Mouse (Mus musculus): ENCODE data around the gene Sema3f. TPM values are rescaled to one million over a fixed set of nuclear protein-coding genes. Genes with fewer than 3 reads are reported as not detected.

Gene Sema3f
- polyA plus RNA-seq, 1 experiment: not detected

- peaks cover 22% of the 10 kb centered on the region for H3K4me1 ChIP-seq (ENCODE audit: control insufficient read depth, insufficient read depth, low read length)
- no peak overlapping the region for H3K27ac ChIP-seq (ENCODE audit: insufficient read depth, low read depth, low read length)
- no peak overlapping the region for H3K4me3 ChIP-seq (ENCODE audit: insufficient read depth, low read depth, low read length)
- TF ChIP-seq POLR2A (IDR thresholded peaks at IDR 0.05; ENCODE audit: insufficient read depth, low read depth, low read length) (no peak), CTCF (IDR thresholded peaks at IDR 0.05; ENCODE audit: insufficient read depth, low read depth, low read length) (no peak)
- 5% methylated on average over 7 of the region's 7 CpGs for WGBS
These were observed 25.9 kb upstream of the Sema3f start for GRCm38 (mm10) chr9:107736185-107736485.

DNA sequence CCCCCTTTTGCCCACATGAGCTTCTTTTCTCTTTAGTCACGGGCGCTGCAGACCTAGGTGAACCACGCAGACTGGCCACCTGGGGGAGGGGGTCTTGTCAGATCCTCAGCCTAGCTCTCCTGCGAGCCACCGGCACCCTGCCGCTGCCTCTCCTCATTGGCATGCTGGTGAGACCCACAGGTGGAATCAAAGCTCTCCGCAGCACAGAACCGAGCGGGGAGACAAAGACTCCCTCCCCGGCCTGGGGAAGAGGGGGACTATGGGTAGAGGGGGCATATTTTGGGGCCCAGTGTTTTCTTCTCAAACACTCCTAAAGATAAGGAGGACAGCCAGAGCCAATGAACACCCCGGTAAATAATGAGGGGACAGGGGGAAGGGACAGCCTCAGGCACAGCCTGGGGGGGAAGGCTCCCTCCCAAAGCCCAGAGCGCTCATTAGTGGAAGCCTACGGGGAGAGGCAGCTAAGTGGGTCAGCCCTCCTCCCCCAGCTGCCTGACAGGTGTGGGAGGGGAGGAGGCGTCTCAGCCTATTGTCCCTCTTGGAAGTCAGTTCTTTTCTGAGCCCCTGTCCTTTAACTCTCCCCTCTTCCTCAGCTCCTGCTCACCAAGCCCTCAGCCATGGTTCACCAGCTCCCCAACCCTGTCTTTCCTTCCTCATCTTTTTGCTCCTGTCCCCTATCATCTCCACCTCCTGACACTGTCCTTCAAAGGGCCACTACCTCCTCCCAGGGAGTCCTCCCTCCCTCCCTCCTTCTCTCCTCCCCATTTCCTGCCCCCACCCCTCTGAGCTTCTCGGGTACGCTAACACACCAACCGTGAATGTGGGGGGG is 25.3 kb upstream of the Sema3f start:
- peaks cover 22% of the 10 kb centered on the region for H3K4me1 ChIP-seq (ENCODE audit: control insufficient read depth, insufficient read depth, low read length)
- H3K4me3 ChIP-seq (ENCODE audit: insufficient read depth, low read depth, low read length): no peak overlapping the region
- 17% methylated on average over 17 of the region's 17 CpGs for WGBS
- H3K27ac ChIP-seq (ENCODE audit: insufficient read depth, low read depth, low read length): no peak overlapping the region
- TF ChIP-seq CTCF (IDR thresholded peaks at IDR 0.05; ENCODE audit: insufficient read depth, low read depth, low read length): no peak
- TF ChIP-seq POLR2A (IDR thresholded peaks at IDR 0.05; ENCODE audit: insufficient read depth, low read depth, low read length): no peak

GRCm38 (mm10) chr9:107734567-107734971 is 24.3 kb upstream of the Sema3f start:
- Histone ChIP-seq H3K4me1 (ENCODE audit: control insufficient read depth, insufficient read depth, low read length) (peaks cover 25% of the 10 kb centered on the region), H3K4me3 (ENCODE audit: insufficient read depth, low read depth, low read length) (no peak overlapping the region), H3K27ac (ENCODE audit: insufficient read depth, low read depth, low read length) (no peak overlapping the region)
- TF ChIP-seq POLR2A (IDR thresholded peaks at IDR 0.05; ENCODE audit: insufficient read depth, low read depth, low read length) (no peak), CTCF (IDR thresholded peaks at IDR 0.05; ENCODE audit: insufficient read depth, low read depth, low read length) (no peak)
- WGBS: 55% methylated on average over 7 of the region's 7 CpGs

GRCm38 (mm10) chr9:107729709-107730108 is 19.4 kb upstream of the Sema3f start:
- 44% methylated on average over 3 of the region's 3 CpGs for WGBS
- Histone ChIP-seq H3K4me3 (ENCODE audit: insufficient read depth, low read depth, low read length) (no peak overlapping the region), H3K27ac (ENCODE audit: insufficient read depth, low read depth, low read length) (no peak overlapping the region), H3K4me1 (ENCODE audit: control insufficient read depth, insufficient read depth, low read length) (peaks cover 10% of the 10 kb centered on the region)
- TF ChIP-seq POLR2A (IDR thresholded peaks at IDR 0.05; ENCODE audit: insufficient read depth, low read depth, low read length): no peak
- TF ChIP-seq CTCF (IDR thresholded peaks at IDR 0.05; ENCODE audit: insufficient read depth, low read depth, low read length): no peak

GRCm38 (mm10) chr9:107728919-107729670 is 18.8 kb upstream of the Sema3f start:
- H3K4me3 ChIP-seq (ENCODE audit: insufficient read depth, low read depth, low read length): no peak overlapping the region
- peaks cover 8% of the 10 kb centered on the region; the same call in 1 of the 2 replicates for H3K4me1 ChIP-seq (ENCODE audit: control insufficient read depth, insufficient read depth, low read length)
- H3K27ac ChIP-seq (ENCODE audit: insufficient read depth, low read depth, low read length): no peak overlapping the region
- TF ChIP-seq POLR2A (IDR thresholded peaks at IDR 0.05; ENCODE audit: insufficient read depth, low read depth, low read length) (no peak), CTCF (IDR thresholded peaks at IDR 0.05; ENCODE audit: insufficient read depth, low read depth, low read length) (no peak)
- WGBS: 93% methylated on average over 6 of the region's 6 CpGs

DNA sequence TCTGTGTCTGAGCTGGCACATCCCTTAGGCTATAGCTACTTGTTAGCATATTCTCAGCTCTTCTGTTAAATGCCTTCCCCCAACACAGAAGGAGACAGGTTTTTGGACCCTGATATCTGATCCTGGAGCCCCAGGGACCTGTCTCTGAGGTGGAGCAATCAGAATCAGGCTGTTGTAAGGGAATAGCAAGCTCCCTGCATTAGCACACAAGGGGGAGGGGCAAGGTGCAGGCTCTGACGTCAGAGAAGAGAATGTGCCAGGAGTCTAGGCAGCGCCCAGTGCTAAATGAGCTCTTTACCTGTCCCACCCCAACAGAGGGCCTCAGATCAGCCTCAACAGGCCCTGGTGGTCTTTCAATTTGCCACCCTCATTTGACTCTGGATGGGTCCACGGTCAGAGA is 16.8 kb upstream of the Sema3f start:
- whole genome bisulfite sequencing: 62% methylated on average over 3 of the region's 3 CpGs
- H3K27ac ChIP-seq (ENCODE audit: insufficient read depth, low read depth, low read length): no peak overlapping the region
- TF ChIP-seq CTCF (IDR thresholded peaks at IDR 0.05; ENCODE audit: insufficient read depth, low read depth, low read length) (no peak), POLR2A (IDR thresholded peaks at IDR 0.05; ENCODE audit: insufficient read depth, low read depth, low read length) (no peak)
- peaks cover 21% of the 10 kb centered on the region for H3K4me1 ChIP-seq (ENCODE audit: control insufficient read depth, insufficient read depth, low read length)
- H3K4me3 ChIP-seq (ENCODE audit: insufficient read depth, low read depth, low read length): no peak overlapping the region

DNA sequence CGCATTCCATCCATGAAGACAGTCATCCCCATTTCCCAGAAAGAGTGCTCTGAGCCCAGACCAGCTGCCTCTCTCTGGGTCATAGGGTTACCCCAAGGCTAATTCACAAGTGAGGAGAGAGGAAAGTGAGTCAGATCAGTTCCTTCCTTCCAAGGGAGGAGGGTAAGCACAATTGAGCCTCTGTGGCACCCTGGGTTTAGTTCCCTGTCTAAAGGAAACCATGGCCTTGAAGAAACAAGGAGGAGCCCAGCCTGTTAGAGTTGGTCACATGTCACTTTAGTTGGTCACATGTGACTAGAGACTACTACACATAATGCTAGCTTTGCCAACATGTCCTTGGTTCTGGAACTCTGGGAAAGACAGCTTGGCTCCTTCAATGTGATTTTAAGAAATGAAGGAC is 14.5 kb upstream of the Sema3f start:
- no peak overlapping the region for H3K4me3 ChIP-seq (ENCODE audit: insufficient read depth, low read depth, low read length)
- TF ChIP-seq POLR2A (IDR thresholded peaks at IDR 0.05; ENCODE audit: insufficient read depth, low read depth, low read length) (no peak), CTCF (IDR thresholded peaks at IDR 0.05; ENCODE audit: insufficient read depth, low read depth, low read length) (no peak)
- H3K4me1 ChIP-seq (ENCODE audit: control insufficient read depth, insufficient read depth, low read length): peaks cover 20% of the 10 kb centered on the region
- 92% methylated on average over 1 of the region's 1 CpGs for WGBS
- no peak overlapping the region for H3K27ac ChIP-seq (ENCODE audit: insufficient read depth, low read depth, low read length)

- H3K4me1 ChIP-seq (ENCODE audit: control insufficient read depth, insufficient read depth, low read length): peaks cover 16% of the 10 kb centered on the region
- WGBS: 9% methylated on average over 11 of the region's 11 CpGs
- H3K27ac ChIP-seq (ENCODE audit: insufficient read depth, low read depth, low read length): no peak overlapping the region
- TF ChIP-seq POLR2A (IDR thresholded peaks at IDR 0.05; ENCODE audit: insufficient read depth, low read depth, low read length) (no peak), CTCF (IDR thresholded peaks at IDR 0.05; ENCODE audit: insufficient read depth, low read depth, low read length) (no peak)
- no peak overlapping the region for H3K4me3 ChIP-seq (ENCODE audit: insufficient read depth, low read depth, low read length)
These were observed 13.7 kb upstream of the Sema3f start for GRCm38 (mm10) chr9:107723794-107724531.

GRCm38 (mm10) chr9:107723292-107723691 is 13.0 kb upstream of the Sema3f start:
- Histone ChIP-seq H3K4me3 (ENCODE audit: insufficient read depth, low read depth, low read length) (no peak overlapping the region), H3K4me1 (ENCODE audit: control insufficient read depth, insufficient read depth, low read length) (peaks cover 16% of the 10 kb centered on the region), H3K27ac (ENCODE audit: insufficient read depth, low read depth, low read length) (no peak overlapping the region)
- WGBS: 45% methylated on average over 6 of the region's 6 CpGs
- TF ChIP-seq POLR2A (IDR thresholded peaks at IDR 0.05; ENCODE audit: insufficient read depth, low read depth, low read length): no peak
- no peak for TF ChIP-seq CTCF (IDR thresholded peaks at IDR 0.05; ENCODE audit: insufficient read depth, low read depth, low read length)
